ENCODE assay signal across 7 mouse cellular contexts in genomic region chr11:115276780-115277603, GRCm38 (mm10). TPM values are rescaled to one million over a fixed set of nuclear protein-coding genes. Genes with fewer than 3 reads are reported as not detected.
DNase-seq lines count a peak whose midpoint lies in the region; ATAC-seq lines count a peak whose summit lies in the region.

Fdxr (minus strand) TSS chr11:115277050.

- peak within 1 kb of the TSS; percentile 74 for H3K4me2 ChIP-seq in embryonic facial prominence, embryonic 11.5 days (ENCODE audit: low read depth, low read length)
- H3K4me2 ChIP-seq in midbrain, embryonic 13.5 days (replicated peaks), result peak within 1 kb of the TSS; percentile 75

- H3K27ac ChIP-seq in embryonic facial prominence, embryonic 11.5 days (replicated peaks; ENCODE audit: low read depth, low read length), result no peak within 1 kb of the TSS
- H3K27ac ChIP-seq in limb, embryonic 10.5 days, result peak within 1 kb of the TSS; percentile 85
- H3K27ac ChIP-seq in midbrain, embryonic 13.5 days, result peak within 1 kb of the TSS; percentile 89

- DNase-seq in adrenal gland, postnatal 14 days, result peak; percentile 99
- DNase-seq in embryonic facial prominence, embryonic 11.5 days (ENCODE audit: low spot score), result peak; percentile 99
- DNase-seq in kidney, adult 11 months, result peak; percentile 99
- peak; percentile 95 for DNase-seq in limb, embryonic 10.5 days (ENCODE audit: low spot score)
- DNase-seq in spleen, adult 12 weeks (ENCODE audit: low spot score), result peak; percentile 97

- peak within 1 kb of the TSS; percentile 59 for H3K4me3 ChIP-seq in embryonic facial prominence, embryonic 11.5 days (ENCODE audit: low read depth, low read length)
- H3K4me3 ChIP-seq in limb, embryonic 10.5 days, result peak within 1 kb of the TSS; percentile 63
- peak within 1 kb of the TSS; percentile 64 for H3K4me3 ChIP-seq in midbrain, embryonic 13.5 days (replicated peaks)

- peak; percentile 96 for ATAC-seq in embryonic facial prominence, embryonic 11.5 days (replicated peaks; ENCODE audit: insufficient number of reproducible peaks, low FRiP score, low TSS enrichment, low read depth)
- ATAC-seq in granulocyte monocyte progenitor cell, adult 5-6 weeks (replicated peaks; ENCODE audit: poor library complexity, severe bottlenecking), result peak; percentile 86
- ATAC-seq in midbrain, embryonic 13.5 days, result peak; percentile 97

- H3K27me3 ChIP-seq in embryonic facial prominence, embryonic 11.5 days (ENCODE audit: control insufficient read depth, insufficient read depth, low read length), result no peaks in the 10 kb centered on the region
- no peaks in the 10 kb centered on the region for H3K27me3 ChIP-seq in limb, embryonic 10.5 days (ENCODE audit: low read depth, poor library complexity, severe bottlenecking)
- H3K27me3 ChIP-seq in midbrain, embryonic 13.5 days, result no peaks in the 10 kb centered on the region

- WGBS in embryonic facial prominence, embryonic 11.5 days, result under 1% methylated on average over 42 of the region's 42 CpGs
- under 1% methylated on average over 42 of the region's 42 CpGs for WGBS in limb, embryonic 10.5 days
- WGBS in midbrain, embryonic 13.5 days, result under 1% methylated on average over 42 of the region's 42 CpGs

- peak within 1 kb of the TSS; percentile 73 for H3K9ac ChIP-seq in embryonic facial prominence, embryonic 11.5 days (replicated peaks; ENCODE audit: low read length)
- peak within 1 kb of the TSS; percentile 80 for H3K9ac ChIP-seq in midbrain, embryonic 13.5 days (replicated peaks)

- no peaks in the 10 kb centered on the region; the same call in none of the 2 replicates for H3K4me1 ChIP-seq in embryonic facial prominence, embryonic 11.5 days (ENCODE audit: control insufficient read depth, insufficient read depth, low read length)
- H3K4me1 ChIP-seq in limb, embryonic 10.5 days, result peaks cover 32% of the 10 kb centered on the region
- peaks cover 29% of the 10 kb centered on the region for H3K4me1 ChIP-seq in midbrain, embryonic 13.5 days (replicated peaks)

- H3K9me3 ChIP-seq in embryonic facial prominence, embryonic 11.5 days (replicated peaks; ENCODE audit: control insufficient read depth, low read length), result no peaks in the 10 kb centered on the region
- H3K9me3 ChIP-seq in limb, embryonic 10.5 days (replicated peaks), result no peaks in the 10 kb centered on the region
- no peaks in the 10 kb centered on the region for H3K9me3 ChIP-seq in midbrain, embryonic 13.5 days

- H3K36me3 ChIP-seq in embryonic facial prominence, embryonic 11.5 days (replicated peaks; ENCODE audit: control insufficient read depth, insufficient read depth, low read depth, low read length), result no peaks in the 10 kb centered on the region
- H3K36me3 ChIP-seq in limb, embryonic 10.5 days, result no peaks in the 10 kb centered on the region
- 0 out of 2 replicates have a peak, but pooled peaks cover under 1% of the 10 kb centered on the region for H3K36me3 ChIP-seq in midbrain, embryonic 13.5 days

RNA-seq across cellular contexts. Expression of gene Fdxr, which starts in this region (rescaled TPM):
- total RNA-seq in adrenal gland, postnatal 14 days (2021), result 592 and 605 TPM in 2 replicates
- polyA plus RNA-seq in embryonic facial prominence, embryonic 11.5 days (2014; fragmentation: Nextera tagmentation; extraction: Ambion mirVana), result 12.4 and 12.5 TPM in 2 replicates
- 23.9 and 26.4 TPM in 2 replicates for total RNA-seq in granulocyte monocyte progenitor cell, adult 5-6 weeks (2014; fragmentation: Nextera tagmentation)
- total RNA-seq in granulocyte monocyte progenitor cell, adult 5-6 weeks (2017), result 9.7 and 14.2 TPM in 2 replicates
- polyA plus RNA-seq in limb, embryonic 10.5 days (2016; fragmentation: Nextera tagmentation; extraction: Ambion mirVana), result 18.2 and 19.3 TPM in 2 replicates
- polyA plus RNA-seq in midbrain, embryonic 13.5 days (2015; fragmentation: Nextera tagmentation; extraction: Ambion mirVana), result 19.3 and 24.1 TPM in 2 replicates

Comparison
In these comparisons a context has a peak if more than half of its experiments do, and no peak if none do; other contexts are left out.
1. RNA of gene Fdxr (total RNA-seq): 592 to 605 TPM in adrenal gland, postnatal 14 days; 9.7 to 26.4 TPM in granulocyte monocyte progenitor cell, adult 5-6 weeks; every median in the first group is over 10 times any median in the second.
2. Peak in every context shown above with its lines, with median percentiles within 50 percentile points of each other: DNase-seq, ATAC-seq and H3K4me3 ChIP-seq.